Mouse (Mus musculus) heart, embryonic 15.5 days (tissue): Measurements from ENCODE around the gene Coq10a. TPM values are rescaled to one million over a fixed set of nuclear protein-coding genes. Genes with fewer than 3 reads are reported as not detected.
A peak's percentile ranks its signal among the peaks of the same experiment; 100 is the strongest.

Source experiments
- ATAC-seq: fragments of 200-750 bp; cut with Nextera tagmentation; replicated peaks from 2 replicates; pipeline ENCODE4 v1.8.0; 2017; ENCODE audit warnings: low read depth, moderate TSS enrichment; ENCODE audit not compliant: insufficient number of reproducible peaks, insufficient read depth, low FRiP score
- H3K27ac ChIP-seq: fragments of 300-500 bp; sonication (generic); 2 replicates; pipeline ENCODE4 v1.5.1; 2015; ENCODE audit warnings: mild to moderate bottlenecking, inconsistent platforms
- H3K27me3 ChIP-seq: fragments of 300-500 bp; sonication (generic); 2 replicates; pipeline ENCODE4 v1.6.1; 2015; ENCODE audit warnings: inconsistent platforms
- H3K36me3 ChIP-seq: fragments of 300-500 bp; sonication (generic); 2 replicates; pipeline ENCODE4 v1.6.1; 2015; ENCODE audit warnings: mild to moderate bottlenecking, inconsistent platforms
- H3K4me1 ChIP-seq: fragments of 300-500 bp; sonication (generic); replicated peaks from 2 replicates; pipeline ENCODE4 v1.6.1; 2015; ENCODE audit warnings: inconsistent platforms
- H3K4me2 ChIP-seq: fragments of 300-500 bp; sonication (generic); 2 replicates; pipeline ENCODE4 v1.6.1; 2015; ENCODE audit warnings: inconsistent platforms, mild to moderate bottlenecking, moderate library complexity
- H3K4me3 ChIP-seq: fragments of 300-500 bp; sonication (generic); 2 replicates; pipeline ENCODE4 v1.5.1; 2015; ENCODE audit warnings: mild to moderate bottlenecking, inconsistent platforms
- H3K9ac ChIP-seq: fragments of 300-500 bp; sonication (generic); 2 replicates; pipeline ENCODE4 v1.6.1; 2015; ENCODE audit warnings: mild to moderate bottlenecking, inconsistent platforms
- H3K9me3 ChIP-seq: fragments of 300-500 bp; sonication (generic); replicated peaks from 2 replicates; pipeline ENCODE4 v1.6.1; 2016; ENCODE audit warnings: inconsistent platforms
- WGBS: fragments of 180-500 bp; shearing (Covaris S2); methylation state at CpG from one replicate; pipeline ENCODE4 v1.1.7; 2015; ENCODE audit warnings: mixed read lengths; 5-methylcytosine and 5-hydroxymethylcytosine counted together
- microRNA-seq: library from miRNA; unstranded; fragments of <30 nt; microRNA quantifications from one replicate; pipeline ENCODE4, GENCODE M21; 2016
- polyA plus RNA-seq: library from polyadenylated mRNA; unstranded; fragments of >200 nt; fragmentation: Nextera tagmentation; extraction: Ambion mirVana; gene quantifications from 2 replicates; pipeline ENCODE4 v1.2.1, GENCODE M21; 2015

Coq10a gene
- polyA plus RNA-seq, 1 experiment from 2014 or later: 17.0 TPM

DNA sequence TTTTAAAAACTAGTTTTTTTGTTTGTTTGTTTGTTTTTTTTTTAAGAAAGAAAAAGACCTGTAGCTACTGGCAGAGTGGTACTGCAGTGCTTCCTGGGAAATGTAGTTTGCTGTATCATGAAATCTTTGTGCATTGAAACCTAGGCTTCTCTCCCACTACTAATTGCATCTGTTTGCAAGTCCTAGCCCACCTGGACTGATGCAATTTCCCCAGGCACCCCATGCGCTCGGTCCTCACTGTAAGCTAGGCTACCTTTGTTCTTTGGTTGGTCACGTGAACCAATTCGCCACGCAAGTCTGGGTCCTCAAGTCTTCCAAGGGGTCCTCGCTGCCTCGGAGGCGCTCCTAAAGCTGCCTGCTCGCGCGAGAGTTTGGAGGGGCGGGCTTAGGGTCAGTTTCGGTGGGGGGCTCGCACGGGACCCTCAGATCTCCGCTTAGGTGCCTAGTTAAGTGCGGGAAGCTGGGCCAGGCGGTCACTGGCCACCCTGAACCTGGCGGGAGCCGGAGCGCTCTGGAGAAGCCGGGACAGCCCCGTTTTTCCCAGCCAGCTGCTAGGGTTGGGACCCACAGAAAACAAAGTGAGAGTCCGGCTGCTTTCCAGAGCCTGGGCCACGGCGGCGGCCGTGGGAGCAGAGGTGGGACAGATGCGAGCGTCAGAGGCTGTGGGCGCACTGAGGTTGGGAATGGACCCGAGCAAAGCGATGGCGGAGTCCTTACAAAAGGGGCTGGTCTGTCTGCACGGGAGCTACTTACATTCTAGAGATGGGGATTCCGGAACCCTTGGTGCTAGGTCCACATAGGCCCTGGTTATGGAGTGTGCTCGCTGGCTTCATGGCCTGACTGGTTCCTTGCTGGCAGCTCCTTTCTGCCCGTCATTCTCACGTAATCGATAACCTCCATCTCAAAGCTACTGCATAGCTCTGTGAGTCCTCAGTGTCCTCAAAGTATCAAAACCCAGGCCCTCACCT, 46.4 kb downstream of the Coq10a start, which contains the start of gene Cnpy2:
TSS of gene Cnpy2 (plus strand) at position 319 of the 968 bp plus-strand sequence.
- WGBS: 0% methylated on average over 40 of the region's 40 CpGs
- Histone ChIP-seq H3K27me3 (no peaks in the 10 kb centered on the region), H3K36me3 (peaks cover 56% of the 10 kb centered on the region), H3K9ac (peak within 1 kb of the TSS; percentile 98), H3K4me2 (peak within 1 kb of the TSS; percentile 85), H3K27ac (peak within 1 kb of the TSS; percentile 96), H3K4me1 (peaks cover 24% of the 10 kb centered on the region), H3K4me3 (peak within 1 kb of the TSS; percentile 91), H3K9me3 (no peaks in the 10 kb centered on the region)
- peak; percentile 89 for ATAC-seq

DNA sequence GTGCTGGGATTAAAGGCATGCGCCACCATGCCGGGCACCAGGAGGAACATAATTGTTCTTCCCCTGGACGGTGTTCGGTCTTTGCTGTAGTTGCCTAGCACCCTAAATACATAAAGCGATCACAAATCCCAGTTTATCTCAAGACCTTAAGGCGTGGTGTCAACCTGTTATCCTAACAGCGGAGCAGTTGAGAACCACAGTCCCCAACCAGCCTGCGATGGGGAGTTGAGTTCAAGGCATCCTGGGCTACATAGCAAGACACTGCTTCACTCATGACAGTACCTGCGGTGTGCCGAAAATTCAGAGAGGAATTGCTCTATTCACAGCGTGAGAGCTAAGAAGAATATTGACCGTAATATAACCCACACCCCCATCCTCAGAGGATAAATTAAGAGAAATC, 47.2 kb downstream of the Coq10a start:
- Histone ChIP-seq H3K27me3 (no peaks in the 10 kb centered on the region), H3K4me1 (peaks cover 24% of the 10 kb centered on the region), H3K36me3 (peaks cover 55% of the 10 kb centered on the region), H3K9me3 (no peaks in the 10 kb centered on the region), H3K27ac (peak overlapping the region; percentile 96; the same call in 1 of the 2 replicates), H3K4me3 (peak overlapping the region; percentile 91), H3K9ac (no peak overlapping the region), H3K4me2 (peak overlapping the region; percentile 85)
- WGBS: 51% methylated on average over 12 of the region's 12 CpGs
- no peak for ATAC-seq

DNA sequence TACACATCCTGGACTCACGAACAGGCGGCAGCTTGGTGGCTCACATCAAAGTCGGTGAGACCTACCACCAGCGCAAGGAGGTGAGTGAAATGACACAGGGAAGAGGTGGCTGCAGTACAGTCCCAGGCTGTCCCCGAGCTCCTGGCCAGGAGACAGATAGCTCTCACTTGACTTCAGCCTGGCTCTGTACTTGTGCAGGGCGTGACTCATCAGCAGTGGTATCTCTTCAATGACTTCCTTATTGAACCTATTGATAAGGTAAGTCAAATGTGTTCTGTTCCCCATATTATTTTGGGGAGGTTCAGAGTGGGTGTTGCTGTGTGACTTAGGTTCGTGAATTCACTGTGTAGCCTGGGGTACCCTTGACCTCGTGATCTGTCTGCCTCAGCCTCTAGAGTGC, 53.2 kb downstream of the Coq10a start:
- no peak overlapping the region for H3K4me2 ChIP-seq
- no peaks in the 10 kb centered on the region for H3K9me3 ChIP-seq
- no peak overlapping the region for H3K9ac ChIP-seq
- whole genome bisulfite sequencing: 87% methylated on average over 8 of the region's 8 CpGs
- peaks cover 76% of the 10 kb centered on the region for H3K36me3 ChIP-seq
- no peaks in the 10 kb centered on the region for H3K27me3 ChIP-seq
- H3K4me1 ChIP-seq: peaks cover 14% of the 10 kb centered on the region
- no peak overlapping the region for H3K27ac ChIP-seq
- ATAC-seq: no peak
- H3K4me3 ChIP-seq: no peak overlapping the region

Small RNAs within 50 kb of the gene (microRNA-seq; reads per million reads assigned to microRNA genes)
- gene Gm25361 (not detected), gene Gm26308 (not detected), gene Mir6914 (not detected), gene Mir6915 (0.63 reads per million)

Other genes starting within 250 kb of the Coq10a start
- 33.8 and 38.2 TPM in 2 replicates for gene Rbms2, start 188.7 kb downstream of the Coq10a start, polyA plus RNA-seq
- 0.58 and 0.66 TPM in 2 replicates for gene Gls2, start 174.5 kb downstream of the Coq10a start, polyA plus RNA-seq
- gene Spryd4, start 157.2 kb downstream of the Coq10a start, polyA plus RNA-seq: 37.9 and 38.6 TPM in 2 replicates
- gene Mip, start 143.2 kb downstream of the Coq10a start, polyA plus RNA-seq: 0.08 TPM in 1 of 2 replicates, not detected in the other
- gene Timeless, start 136.9 kb downstream of the Coq10a start, polyA plus RNA-seq: 22.3 and 32.1 TPM in 2 replicates
- 0.10 and 0.14 TPM in 2 replicates for gene Apon, start 114.9 kb downstream of the Coq10a start, polyA plus RNA-seq
- 0.13 and 1.2 TPM in 2 replicates for gene Apof, start 100.3 kb downstream of the Coq10a start, polyA plus RNA-seq
- gene Stat2, start 98.4 kb downstream of the Coq10a start, polyA plus RNA-seq: 9.6 and 12.3 TPM in 2 replicates
- 4.0 and 4.8 TPM in 2 replicates for gene Il23a, start 70.2 kb downstream of the Coq10a start, polyA plus RNA-seq
- gene Pan2, start 65.7 kb downstream of the Coq10a start, polyA plus RNA-seq: 22.3 and 27.8 TPM in 2 replicates
- 186 and 213 TPM in 2 replicates for gene Cnpy2, start 46.5 kb downstream of the Coq10a start, polyA plus RNA-seq
- gene Cs, start 31.3 kb downstream of the Coq10a start, polyA plus RNA-seq: 448 and 450 TPM in 2 replicates
- gene Ankrd52, start 8.1 kb upstream of the Coq10a start, polyA plus RNA-seq: 6.8 and 11.8 TPM in 2 replicates
- 0.24 and 0.81 TPM in 2 replicates for gene Slc39a5, start 32.2 kb upstream of the Coq10a start, polyA plus RNA-seq
- 52.6 and 58.9 TPM in 2 replicates for gene Nabp2, start 42.5 kb upstream of the Coq10a start, polyA plus RNA-seq
- gene Rnf41, start 42.7 kb upstream of the Coq10a start, polyA plus RNA-seq: 25.5 and 29.0 TPM in 2 replicates
- gene Smarcc2, start 90.3 kb upstream of the Coq10a start, polyA plus RNA-seq: 59.2 and 60.3 TPM in 2 replicates
- 1,051 and 1,154 TPM in 2 replicates for gene Myl6, start 125.1 kb upstream of the Coq10a start, polyA plus RNA-seq
- gene Myl6b, start 129.7 kb upstream of the Coq10a start, polyA plus RNA-seq: 4.3 and 4.6 TPM in 2 replicates
- 19.4 and 29.0 TPM in 2 replicates for gene Esyt1, start 156.9 kb upstream of the Coq10a start, polyA plus RNA-seq
- 10.2 and 11.0 TPM in 2 replicates for gene Zc3h10, start 178.8 kb upstream of the Coq10a start, polyA plus RNA-seq
- 2,261 and 2,363 TPM in 2 replicates for gene Rpl41, start 180.3 kb upstream of the Coq10a start, polyA plus RNA-seq
- gene Pa2g4, start 197.0 kb upstream of the Coq10a start, polyA plus RNA-seq: 101 and 132 TPM in 2 replicates
- 3.4 and 5.0 TPM in 2 replicates for gene Erbb3, start 220.7 kb upstream of the Coq10a start, polyA plus RNA-seq